Mouse (Mus musculus): Measurements from ENCODE around the gene Dpysl4.

- no peak for TF ChIP-seq POLR2A (IDR thresholded peaks at IDR 0.05; ENCODE audit: borderline replicate concordance, insufficient read depth, low read length)
- TF ChIP-seq CTCF (IDR thresholded peaks at IDR 0.05; ENCODE audit: borderline replicate concordance, insufficient read depth, low read depth, low read length) = peak; percentile 7; the same call in 1 of the 2 replicates
Measured at GRCm38 (mm10) chr7:139101826-139102225, 16.0 kb downstream of the Dpysl4 start.
